Mouse (Mus musculus): Measurements from ENCODE around the gene Mks1. TPM values are rescaled to one million over a fixed set of nuclear protein-coding genes. Genes with fewer than 3 reads are reported as not detected.
A peak's percentile ranks its signal among the peaks of the same experiment; 100 is the strongest.

The Mks1 gene
- polyA plus RNA-seq (2012; ENCODE audit: insufficient read depth, insufficient read length, missing spikeins) = 1.8 and 3.1 TPM in 2 replicates

- Histone ChIP-seq H3K4me1 (ENCODE audit: control insufficient read depth, insufficient read depth, insufficient read length, low read length) (peaks cover 3% of the 10 kb centered on the region; the same call in 1 of the 2 replicates), H3K4me3 (ENCODE audit: insufficient read depth, low read depth, low read length) (peak within 1 kb of the TSS; percentile 74), H3K27ac (replicated peaks; ENCODE audit: low read depth, low read length) (no peak within 1 kb of the TSS)
Observed at GRCm38 (mm10) chr11:87852690-87853596, at the start of gene Mks1. Mks1 (plus strand) TSS chr11:87853215.

GRCm38 (mm10) chr11:87805448-87805847 lies 47.6 kb upstream of the Mks1 start:
- H3K4me3 ChIP-seq (ENCODE audit: insufficient read depth, low read depth, low read length) = no peak overlapping the region
- no peak overlapping the region for H3K27ac ChIP-seq (replicated peaks; ENCODE audit: low read depth, low read length)
- no peaks in the 10 kb centered on the region for H3K4me1 ChIP-seq (ENCODE audit: control insufficient read depth, insufficient read depth, insufficient read length, low read length)

GRCm38 (mm10) chr11:87807433-87807832 lies 45.6 kb upstream of the Mks1 start:
- Histone ChIP-seq H3K4me3 (ENCODE audit: insufficient read depth, low read depth, low read length) (no peak overlapping the region), H3K4me1 (ENCODE audit: control insufficient read depth, insufficient read depth, insufficient read length, low read length) (no peaks in the 10 kb centered on the region), H3K27ac (replicated peaks; ENCODE audit: low read depth, low read length) (no peak overlapping the region)

GRCm38 (mm10) chr11:87808236-87808635 lies 44.8 kb upstream of the Mks1 start:
- Histone ChIP-seq H3K4me1 (ENCODE audit: control insufficient read depth, insufficient read depth, insufficient read length, low read length) (no peaks in the 10 kb centered on the region), H3K27ac (replicated peaks; ENCODE audit: low read depth, low read length) (no peak overlapping the region), H3K4me3 (ENCODE audit: insufficient read depth, low read depth, low read length) (no peak overlapping the region)

GRCm38 (mm10) chr11:87811396-87811795 lies 41.6 kb upstream of the Mks1 start:
- Histone ChIP-seq H3K27ac (replicated peaks; ENCODE audit: low read depth, low read length) (no peak overlapping the region), H3K4me3 (ENCODE audit: insufficient read depth, low read depth, low read length) (no peak overlapping the region), H3K4me1 (ENCODE audit: control insufficient read depth, insufficient read depth, insufficient read length, low read length) (no peaks in the 10 kb centered on the region)

- no peak overlapping the region for H3K4me3 ChIP-seq (ENCODE audit: insufficient read depth, low read depth, low read length)
- H3K27ac ChIP-seq (replicated peaks; ENCODE audit: low read depth, low read length) = no peak overlapping the region
- no peaks in the 10 kb centered on the region for H3K4me1 ChIP-seq (ENCODE audit: control insufficient read depth, insufficient read depth, insufficient read length, low read length)
Observed at GRCm38 (mm10) chr11:87814831-87815230, 38.2 kb upstream of the Mks1 start.

- no peak overlapping the region for H3K27ac ChIP-seq (replicated peaks; ENCODE audit: low read depth, low read length)
- peak overlapping the region; percentile 29; the same call in 1 of the 2 replicates for H3K4me3 ChIP-seq (ENCODE audit: insufficient read depth, low read depth, low read length)
- no peaks in the 10 kb centered on the region for H3K4me1 ChIP-seq (ENCODE audit: control insufficient read depth, insufficient read depth, insufficient read length, low read length)
Observed at GRCm38 (mm10) chr11:87816707-87817442, 36.1 kb upstream of the Mks1 start.

GRCm38 (mm10) chr11:87817443-87817773 lies 35.6 kb upstream of the Mks1 start:
- no peaks in the 10 kb centered on the region for H3K4me1 ChIP-seq (ENCODE audit: control insufficient read depth, insufficient read depth, insufficient read length, low read length)
- no peak overlapping the region for H3K27ac ChIP-seq (replicated peaks; ENCODE audit: low read depth, low read length)
- no peak overlapping the region for H3K4me3 ChIP-seq (ENCODE audit: insufficient read depth, low read depth, low read length)

- H3K4me3 ChIP-seq (ENCODE audit: insufficient read depth, low read depth, low read length) = no peak overlapping the region
- no peaks in the 10 kb centered on the region for H3K4me1 ChIP-seq (ENCODE audit: control insufficient read depth, insufficient read depth, insufficient read length, low read length)
- H3K27ac ChIP-seq (replicated peaks; ENCODE audit: low read depth, low read length) = no peak overlapping the region
Observed at GRCm38 (mm10) chr11:87821502-87821901, 31.5 kb upstream of the Mks1 start.

- Histone ChIP-seq H3K4me3 (ENCODE audit: insufficient read depth, low read depth, low read length) (no peak within 1 kb of the TSS), H3K4me1 (ENCODE audit: control insufficient read depth, insufficient read depth, insufficient read length, low read length) (no peaks in the 10 kb centered on the region), H3K27ac (replicated peaks; ENCODE audit: low read depth, low read length) (no peak within 1 kb of the TSS)
Observed at GRCm38 (mm10) chr11:87828239-87828900, 24.6 kb upstream of the Mks1 start, which contains the start of gene Lpo. Lpo (minus strand) TSS chr11:87828289.

- Histone ChIP-seq H3K27ac (replicated peaks; ENCODE audit: low read depth, low read length) (no peak overlapping the region), H3K4me3 (ENCODE audit: insufficient read depth, low read depth, low read length) (no peak overlapping the region), H3K4me1 (ENCODE audit: control insufficient read depth, insufficient read depth, insufficient read length, low read length) (no peaks in the 10 kb centered on the region)
Observed at GRCm38 (mm10) chr11:87840676-87841075, 12.3 kb upstream of the Mks1 start.

- Histone ChIP-seq H3K27ac (replicated peaks; ENCODE audit: low read depth, low read length) (no peak overlapping the region), H3K4me3 (ENCODE audit: insufficient read depth, low read depth, low read length) (no peak overlapping the region), H3K4me1 (ENCODE audit: control insufficient read depth, insufficient read depth, insufficient read length, low read length) (no peaks in the 10 kb centered on the region)
Observed at GRCm38 (mm10) chr11:87841436-87841835, 11.6 kb upstream of the Mks1 start.

GRCm38 (mm10) chr11:87846968-87847600 lies 5.9 kb upstream of the Mks1 start:
- Histone ChIP-seq H3K4me1 (ENCODE audit: control insufficient read depth, insufficient read depth, insufficient read length, low read length) (no peaks in the 10 kb centered on the region), H3K27ac (replicated peaks; ENCODE audit: low read depth, low read length) (no peak overlapping the region)

GRCm38 (mm10) chr11:87847884-87848283 lies 5.1 kb upstream of the Mks1 start:
- no peak overlapping the region for H3K27ac ChIP-seq (replicated peaks; ENCODE audit: low read depth, low read length)
- H3K4me3 ChIP-seq (ENCODE audit: insufficient read depth, low read depth, low read length) = no peak overlapping the region

More at GRCm38 (mm10) chr11:87846968-87847600, 5.9 kb upstream of the Mks1 start:
- no peak overlapping the region for H3K4me3 ChIP-seq (ENCODE audit: insufficient read depth, low read depth, low read length)

GRCm38 (mm10) chr11:87853597-87853954 lies 561 bp downstream of the Mks1 start:
- H3K4me1 ChIP-seq (ENCODE audit: control insufficient read depth, insufficient read depth, insufficient read length, low read length) = peaks cover 3% of the 10 kb centered on the region; the same call in 1 of the 2 replicates
- H3K27ac ChIP-seq (replicated peaks; ENCODE audit: low read depth, low read length) = no peak overlapping the region
- H3K4me3 ChIP-seq (ENCODE audit: insufficient read depth, low read depth, low read length) = peak overlapping the region; percentile 74

More at GRCm38 (mm10) chr11:87847884-87848283, 5.1 kb upstream of the Mks1 start:
- H3K4me1 ChIP-seq (ENCODE audit: control insufficient read depth, insufficient read depth, insufficient read length, low read length) = peaks cover 3% of the 10 kb centered on the region; the same call in 1 of the 2 replicates
